Comparison of ENCODE assay signal across 16 mouse cellular contexts in genomic region chr10:17549711-17550637, GRCm38 (mm10).
A peak's percentile ranks its signal among the peaks of the same experiment; 100 is the strongest.
DNase-seq lines count a peak whose midpoint lies in the region; ATAC-seq and TF ChIP-seq lines count a peak whose summit lies in the region.
"Had no signal": no experiment of that assay in that cellular context is flagged by ENCODE, and none has a peak within 500 bp of the region (broad histone marks: within the 10 kb centered on the region; RNA-seq: fewer than 3 reads in every experiment).

No protein-coding gene starts in this region.

- no peaks in the 10 kb centered on the region for H3K4me1 ChIP-seq in midbrain, embryonic 11.5 days (ENCODE audit: control insufficient read depth, insufficient read depth, low read length)
- H3K4me1 ChIP-seq in midbrain, embryonic 13.5 days (replicated peaks): no peaks in the 10 kb centered on the region
- H3K4me1 ChIP-seq in kidney, embryonic 15.5 days: peaks cover 21% of the 10 kb centered on the region
- no peaks in the 10 kb centered on the region for H3K4me1 ChIP-seq in hindbrain, embryonic 10.5 days (replicated peaks)
- no peaks in the 10 kb centered on the region for H3K4me1 ChIP-seq in neural tube, embryonic 15.5 days
- H3K4me1 ChIP-seq: embryonic facial prominence, embryonic 13.5 days; forebrain, embryonic 13.5 days; hindbrain, embryonic 15.5 days had no signal

- no peaks in the 10 kb centered on the region for H3K79me2 ChIP-seq in myocyte (ENCODE audit: control insufficient read depth, insufficient read depth)

- H3K27ac ChIP-seq in midbrain, embryonic 11.5 days (ENCODE audit: low read depth, low read length): no peak overlapping the region
- H3K27ac ChIP-seq in midbrain, embryonic 13.5 days: no peak overlapping the region
- peak overlapping the region; percentile 76 for H3K27ac ChIP-seq in kidney, embryonic 15.5 days
- no peak overlapping the region for H3K27ac ChIP-seq in hindbrain, embryonic 10.5 days
- H3K27ac ChIP-seq in neural tube, embryonic 15.5 days (replicated peaks): no peak overlapping the region
- H3K27ac ChIP-seq: embryonic facial prominence, embryonic 13.5 days; forebrain, embryonic 13.5 days; heart, embryonic 10.5 days; hindbrain, embryonic 15.5 days; layer of hippocampus, adult 2 months; liver, embryonic 15.5 days had no signal

- H3ac ChIP-seq in myocyte (ENCODE audit: control insufficient read depth, insufficient read length): no peak overlapping the region

- DNase-seq in midbrain, embryonic 11.5 days (ENCODE audit: low spot score, missing footprints): peak; percentile 49
- DNase-seq in NIH3T3 (ENCODE audit: low read depth): peak; percentile 69
- no peak for DNase-seq in hindbrain, embryonic 10.5 days (ENCODE audit: low spot score)
- no peak for DNase-seq in adrenal gland, adult 2 months
- DNase-seq: adrenal gland, adult 8-10 months; cerebellum, postnatal 14 days had no signal

- no peak overlapping the region for H3K9ac ChIP-seq in midbrain, embryonic 11.5 days (ENCODE audit: low read length)
- no peak overlapping the region for H3K9ac ChIP-seq in midbrain, embryonic 13.5 days (replicated peaks)
- H3K9ac ChIP-seq in kidney, embryonic 15.5 days: no peak overlapping the region
- no peak overlapping the region for H3K9ac ChIP-seq in neural tube, embryonic 15.5 days (replicated peaks)
- H3K9ac ChIP-seq: embryonic facial prominence, embryonic 13.5 days; forebrain, embryonic 13.5 days; hindbrain, embryonic 15.5 days; liver, embryonic 15.5 days had no signal

- no peaks in the 10 kb centered on the region for H3K9me3 ChIP-seq in midbrain, embryonic 11.5 days (ENCODE audit: control insufficient read depth, low read length)
- H3K9me3 ChIP-seq in midbrain, embryonic 13.5 days: no peaks in the 10 kb centered on the region
- H3K9me3 ChIP-seq in kidney, embryonic 15.5 days (replicated peaks): no peaks in the 10 kb centered on the region
- no peaks in the 10 kb centered on the region for H3K9me3 ChIP-seq in hindbrain, embryonic 10.5 days
- H3K9me3 ChIP-seq in neural tube, embryonic 15.5 days (replicated peaks): no peaks in the 10 kb centered on the region
- H3K9me3 ChIP-seq: embryonic facial prominence, embryonic 13.5 days; forebrain, embryonic 13.5 days; heart, embryonic 10.5 days; hindbrain, embryonic 15.5 days; liver, embryonic 15.5 days had no signal

- no peak overlapping the region for H3K4me3 ChIP-seq in midbrain, embryonic 11.5 days (ENCODE audit: low read depth, low read length)
- no peak overlapping the region for H3K4me3 ChIP-seq in midbrain, embryonic 13.5 days (replicated peaks)
- H3K4me3 ChIP-seq in kidney, embryonic 15.5 days (replicated peaks): no peak overlapping the region
- H3K4me3 ChIP-seq in myocyte: no peak overlapping the region
- no peak overlapping the region for H3K4me3 ChIP-seq in hindbrain, embryonic 10.5 days
- H3K4me3 ChIP-seq in neural tube, embryonic 15.5 days (replicated peaks): no peak overlapping the region
- H3K4me3 ChIP-seq: embryonic facial prominence, embryonic 13.5 days; forebrain, embryonic 13.5 days; heart, embryonic 10.5 days; hindbrain, embryonic 15.5 days; layer of hippocampus, adult 2 months; liver, embryonic 15.5 days had no signal

- no peaks in the 10 kb centered on the region for H3K27me3 ChIP-seq in midbrain, embryonic 11.5 days (ENCODE audit: control insufficient read depth, insufficient read depth, low read length)
- H3K27me3 ChIP-seq in midbrain, embryonic 13.5 days: no peaks in the 10 kb centered on the region
- no peaks in the 10 kb centered on the region for H3K27me3 ChIP-seq in kidney, embryonic 15.5 days
- H3K27me3 ChIP-seq in myocyte (ENCODE audit: control insufficient read depth, insufficient read depth, insufficient read length): no peaks in the 10 kb centered on the region
- H3K27me3 ChIP-seq in hindbrain, embryonic 10.5 days (ENCODE audit: insufficient read depth, poor library complexity, severe bottlenecking): no peaks in the 10 kb centered on the region
- H3K27me3 ChIP-seq in neural tube, embryonic 15.5 days (replicated peaks): no peaks in the 10 kb centered on the region
- H3K27me3 ChIP-seq: embryonic facial prominence, embryonic 13.5 days; forebrain, embryonic 13.5 days; hindbrain, embryonic 15.5 days; liver, embryonic 15.5 days had no signal

- H3K4me2 ChIP-seq in midbrain, embryonic 11.5 days: no peak overlapping the region
- no peak overlapping the region for H3K4me2 ChIP-seq in midbrain, embryonic 13.5 days (replicated peaks)
- 0 out of 2 replicates have a peak overlapping the region, but pooled peaks have one; percentile 14 for H3K4me2 ChIP-seq in kidney, embryonic 15.5 days
- H3K4me2 ChIP-seq in myocyte (ENCODE audit: low read depth): peak overlapping the region; percentile 78
- H3K4me2 ChIP-seq in neural tube, embryonic 15.5 days: no peak overlapping the region
- H3K4me2 ChIP-seq: embryonic facial prominence, embryonic 13.5 days; forebrain, embryonic 13.5 days; hindbrain, embryonic 15.5 days; liver, embryonic 15.5 days had no signal

- no peak for TF ChIP-seq POLR2A in myocyte (IDR thresholded peaks at IDR 0.05; ENCODE audit: insufficient read length, low read depth)

- 91% methylated on average over 6 of the region's 6 CpGs for WGBS in midbrain, embryonic 11.5 days
- WGBS in midbrain, embryonic 13.5 days: 89% methylated on average over 6 of the region's 6 CpGs
- 61% methylated on average over 6 of the region's 6 CpGs for WGBS in kidney, embryonic 15.5 days
- 85% methylated on average over 6 of the region's 6 CpGs for WGBS in hindbrain, embryonic 10.5 days
- 84% methylated on average over 6 of the region's 6 CpGs for WGBS in neural tube, embryonic 15.5 days

- H3K36me3 ChIP-seq in midbrain, embryonic 11.5 days (ENCODE audit: control insufficient read depth, insufficient read depth, low read length): no peaks in the 10 kb centered on the region
- no peaks in the 10 kb centered on the region for H3K36me3 ChIP-seq in midbrain, embryonic 13.5 days
- no peaks in the 10 kb centered on the region for H3K36me3 ChIP-seq in kidney, embryonic 15.5 days
- no peaks in the 10 kb centered on the region for H3K36me3 ChIP-seq in myocyte (ENCODE audit: control insufficient read depth, insufficient read depth)
- no peaks in the 10 kb centered on the region for H3K36me3 ChIP-seq in hindbrain, embryonic 10.5 days
- H3K36me3 ChIP-seq in neural tube, embryonic 15.5 days: no peaks in the 10 kb centered on the region
- H3K36me3 ChIP-seq: embryonic facial prominence, embryonic 13.5 days; heart, embryonic 10.5 days; hindbrain, embryonic 15.5 days; liver, embryonic 15.5 days had no signal

- ATAC-seq in midbrain, embryonic 11.5 days (ENCODE audit: low FRiP score): no peak
- ATAC-seq in midbrain, embryonic 13.5 days: no peak
- ATAC-seq in kidney, embryonic 15.5 days (replicated peaks; ENCODE audit: low FRiP score): peak; percentile 89
- no peak for ATAC-seq in neural tube, embryonic 15.5 days (ENCODE audit: low FRiP score)
- ATAC-seq: forebrain, embryonic 13.5 days had no signal

TF ChIP-seq in myocyte, 11 proteins besides CTCF, POLR2A, EP300 and RAD21:
- TF ChIP-seq REST (IDR thresholded peaks at IDR 0.05; ENCODE audit: insufficient read depth, insufficient read length) (no peak), USF1 (IDR thresholded peaks at IDR 0.05; ENCODE audit: low read depth) (no peak), POLR2AphosphoS2 (IDR thresholded peaks at IDR 0.05; ENCODE audit: insufficient read length, low read depth) (no peak), MYOD1 (IDR thresholded peaks at IDR 0.05; ENCODE audit: control insufficient read depth in 1 of 3, insufficient read length in 2 of 3, low read depth in 2 of 3) (no peak), MAX (IDR thresholded peaks at IDR 0.05; ENCODE audit: low read depth) (no peak), CEBPB (IDR thresholded peaks at IDR 0.05; ENCODE audit: insufficient read depth, poor library complexity, severe bottlenecking) (no peak), TCF3 (IDR thresholded peaks at IDR 0.05; ENCODE audit: insufficient read length, low read depth) (no peak), E2F4 (IDR thresholded peaks at IDR 0.05; ENCODE audit: insufficient read depth) (no peak), TCF12 (IDR thresholded peaks at IDR 0.05; ENCODE audit: insufficient read depth, poor library complexity, severe bottlenecking) (no peak), SRF (IDR thresholded peaks at IDR 0.05; ENCODE audit: control insufficient read depth, insufficient read length, low read depth) (no peak), MYOG (IDR thresholded peaks at IDR 0.05; ENCODE audit: control insufficient read depth in 1 of 3, insufficient read depth in 1 of 3, insufficient read length in 2 of 3, low read depth in 2 of 3) (no peak)

Comparison
In these comparisons a context has a peak if more than half of its experiments do, and no peak if none do; other contexts are left out.
1. DNase-seq: peak in midbrain, embryonic 11.5 days (single experiment) and NIH3T3 (single experiment); none in hindbrain, embryonic 10.5 days (single experiment) and adrenal gland, adult 2 months (single experiment).
2. H3K4me2 ChIP-seq: peak in kidney, embryonic 15.5 days (single experiment) and myocyte (single experiment); none in midbrain, embryonic 11.5 days (single experiment), midbrain, embryonic 13.5 days (single experiment) and neural tube, embryonic 15.5 days (single experiment).